In genomic region chr3:37987007-37987774, GRCm38 (mm10) we compare ENCODE assay signal across 24 mouse cellular contexts.
DNase-seq lines count a peak whose midpoint lies in the region; ATAC-seq and TF ChIP-seq lines count a peak whose summit lies in the region.
"Had no signal": no experiment of that assay in that cellular context is flagged by ENCODE, and none has a peak within 500 bp of the region (broad histone marks: within the 10 kb centered on the region; RNA-seq: fewer than 3 reads in every experiment).

No protein-coding gene starts in this region.

- no peak overlapping the region for H3K9ac ChIP-seq in kidney, postnatal 0 days (ENCODE audit: low read depth, low read length)
- H3K9ac ChIP-seq: embryonic facial prominence, embryonic 15.5 days; hindbrain, embryonic 15.5 days; liver, postnatal 0 days; midbrain, embryonic 15.5 days had no signal

- 52% methylated on average over 14 of the region's 14 CpGs for WGBS in kidney, postnatal 0 days

- H3K9me3 ChIP-seq in kidney, postnatal 0 days (replicated peaks; ENCODE audit: low read length) = no peaks in the 10 kb centered on the region
- H3K9me3 ChIP-seq: embryonic facial prominence, embryonic 15.5 days; heart, embryonic 10.5 days; hindbrain, embryonic 15.5 days; midbrain, embryonic 15.5 days had no signal

- peaks cover 6% of the 10 kb centered on the region; the same call in 1 of the 2 replicates for H3K4me1 ChIP-seq in kidney, postnatal 0 days (replicated peaks; ENCODE audit: insufficient read depth, low read length)
- H3K4me1 ChIP-seq: hindbrain, embryonic 15.5 days; midbrain, embryonic 15.5 days had no signal

- no peak; the same call in 1 of the 2 replicates for ATAC-seq in kidney, postnatal 0 days (replicated peaks; ENCODE audit: low FRiP score, low read depth)
- ATAC-seq: activated CD4-positive, CD25-positive, alpha-beta regulatory T cell, adult 4 months; forebrain, embryonic 14.5 days; intestine, embryonic 16.5 days; liver, postnatal 0 days; midbrain, embryonic 15.5 days had no signal

- TF ChIP-seq CTCF in kidney, postnatal 0 days (IDR thresholded peaks at IDR 0.05; ENCODE audit: low read depth) = no peak

- no peak overlapping the region for H3K4me3 ChIP-seq in kidney, postnatal 0 days (replicated peaks; ENCODE audit: low read depth, low read length)
- H3K4me3 ChIP-seq: embryonic facial prominence, embryonic 15.5 days; heart, embryonic 10.5 days; hindbrain, embryonic 15.5 days; midbrain, embryonic 15.5 days had no signal

- H3K27ac ChIP-seq in kidney, postnatal 0 days = no peak overlapping the region
- H3K27ac ChIP-seq: embryonic facial prominence, embryonic 15.5 days; heart, embryonic 10.5 days; hindbrain, embryonic 15.5 days; midbrain, embryonic 15.5 days had no signal

- H3K4me2 ChIP-seq in kidney, postnatal 0 days (ENCODE audit: low read length) = peak overlapping the region; percentile 35
- H3K4me2 ChIP-seq: embryonic facial prominence, embryonic 15.5 days; hindbrain, embryonic 15.5 days; midbrain, embryonic 15.5 days had no signal

- no peaks in the 10 kb centered on the region for H3K36me3 ChIP-seq in kidney, postnatal 0 days (ENCODE audit: insufficient read depth, low read length)
- H3K36me3 ChIP-seq: embryonic facial prominence, embryonic 15.5 days; heart, embryonic 10.5 days; hindbrain, embryonic 15.5 days; midbrain, embryonic 15.5 days had no signal

- H3K27me3 ChIP-seq in kidney, postnatal 0 days (ENCODE audit: insufficient read depth, low read length) = no peaks in the 10 kb centered on the region
- H3K27me3 ChIP-seq: embryonic facial prominence, embryonic 15.5 days; hindbrain, embryonic 15.5 days had no signal

- DNase-seq in embryo, embryonic 10 days (ENCODE audit: low spot score) = peak; percentile 8
- DNase-seq in embryo, embryonic 9.5 days (ENCODE audit: extremely low spot score) = no peak
- peak; percentile 45 for DNase-seq in kidney, postnatal 0 days (ENCODE audit: low spot score)
- DNase-seq in kidney, postnatal 4 days = no peak
- DNase-seq in forelimb bud, embryonic 11.5 days (ENCODE audit: low read depth, low spot score) = peak; percentile 70
- DNase-seq in mesoderm, embryonic 11.5 days (ENCODE audit: low read depth, low spot score) = peak; percentile 44
- no peak for DNase-seq in lung, adult 18-20 months
- DNase-seq in urinary bladder, postnatal 10 days (ENCODE audit: low spot score) = no peak
- DNase-seq: adrenal gland, postnatal 10 days; cerebellum, adult 18-20 months; cerebellum, postnatal 14 days; kidney, postnatal 36 days; liver, postnatal 0 days; lung, postnatal 10 days; right cerebral cortex, adult 18-20 months; right cerebral cortex, postnatal 4 days; thymus, postnatal 25 days had no signal

Comparison
In these comparisons a context has a peak if more than half of its experiments do, and no peak if none do; other contexts are left out.
1. DNase-seq: peak in embryo, embryonic 10 days (single experiment), kidney, postnatal 0 days (single experiment), forelimb bud, embryonic 11.5 days (single experiment) and mesoderm, embryonic 11.5 days (single experiment); none in embryo, embryonic 9.5 days (single experiment), kidney, postnatal 4 days (0 of 2), lung, adult 18-20 months (0 of 2) and urinary bladder, postnatal 10 days (single experiment).